16 mouse cellular contexts compared by ENCODE assay signal in the genomic region with DNA sequence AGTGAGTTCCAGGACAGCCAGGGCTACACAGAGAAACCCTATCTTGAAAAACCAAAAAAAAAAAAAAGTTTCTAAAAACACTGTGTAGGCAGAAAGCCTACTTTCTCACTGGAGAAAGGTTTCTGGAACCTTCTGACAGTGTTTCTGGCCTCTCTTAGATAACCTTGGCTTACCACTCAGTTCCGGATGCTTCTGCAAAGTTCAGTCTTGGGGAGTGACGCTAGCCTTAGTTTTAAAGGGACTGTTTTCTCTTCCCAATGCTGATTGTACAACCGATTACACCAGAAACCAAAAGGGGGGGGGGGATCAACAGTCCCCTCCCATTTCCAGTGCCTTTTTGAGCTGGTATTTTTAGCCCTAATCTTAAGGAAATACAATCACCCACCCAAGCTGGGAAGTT.
"Had no signal": no experiment of that assay in that cellular context is flagged by ENCODE, and none has a peak within 500 bp of the region (broad histone marks: within the 10 kb centered on the region; RNA-seq: fewer than 3 reads in every experiment).

No protein-coding gene starts in this region.

- H3K9me3 ChIP-seq: limb, embryonic 12.5 days; limb, embryonic 15.5 days; liver, embryonic 12.5 days; liver, embryonic 15.5 days; midbrain, embryonic 12.5 days; midbrain, embryonic 15.5 days; neural tube, embryonic 13.5 days had no signal

- H3K36me3 ChIP-seq: limb, embryonic 12.5 days; limb, embryonic 15.5 days; liver, embryonic 12.5 days; liver, embryonic 15.5 days; midbrain, embryonic 12.5 days; midbrain, embryonic 15.5 days; neural tube, embryonic 13.5 days had no signal

- ATAC-seq: liver, embryonic 12.5 days; midbrain, embryonic 15.5 days had no signal

- DNase-seq: kidney, adult 8-10 months; kidney, postnatal 14 days; kidney, postnatal 4 days; left cerebral cortex, postnatal 4 days; lung, adult 2 months; lung, postnatal 14 days; lung, postnatal 4 days; thymus, adult 18-20 months; thymus, postnatal 36 days had no signal

- H3K9ac ChIP-seq: limb, embryonic 12.5 days; limb, embryonic 15.5 days; liver, embryonic 12.5 days; liver, embryonic 15.5 days; midbrain, embryonic 12.5 days; midbrain, embryonic 15.5 days; neural tube, embryonic 13.5 days had no signal

- H3K4me3 ChIP-seq: limb, embryonic 12.5 days; limb, embryonic 15.5 days; liver, embryonic 12.5 days; liver, embryonic 15.5 days; midbrain, embryonic 12.5 days; midbrain, embryonic 15.5 days; neural tube, embryonic 13.5 days had no signal

- H3K27ac ChIP-seq: limb, embryonic 12.5 days; limb, embryonic 15.5 days; liver, embryonic 12.5 days; liver, embryonic 15.5 days; midbrain, embryonic 12.5 days; midbrain, embryonic 15.5 days; neural tube, embryonic 13.5 days had no signal

- H3K4me2 ChIP-seq: limb, embryonic 12.5 days; limb, embryonic 15.5 days; liver, embryonic 12.5 days; midbrain, embryonic 12.5 days; midbrain, embryonic 15.5 days; neural tube, embryonic 13.5 days had no signal
